Mouse (Mus musculus): ENCODE data around the gene Olfr1275.

GRCm38 (mm10) chr2:111182068-111182467, 53.0 kb downstream of the Olfr1275 start:
- TF ChIP-seq CTCF (IDR thresholded peaks at IDR 0.05; ENCODE audit: insufficient read depth, low read depth, low read length) (no peak), POLR2A (IDR thresholded peaks at IDR 0.05; ENCODE audit: insufficient read depth, low read depth, low read length) (no peak)

Data from olfactory bulb, adult 2 months (tissue).